Mouse (Mus musculus) brown adipose tissue, adult 24 weeks (tissue): ENCODE data around the gene Gm10271. TPM values are rescaled to one million over a fixed set of nuclear protein-coding genes. Genes with fewer than 3 reads are reported as not detected.

Experiments
- H3K27ac ChIP-seq: fragments of 200-500 bp; replicated peaks from 2 replicates; pipeline ENCODE4 v1.5.1; 2012; ENCODE audit warnings: low read depth, mild to moderate bottlenecking, low read length
- H3K4me1 ChIP-seq: fragments of 200-500 bp; 2 replicates; pipeline ENCODE4 v1.6.1; 2012; ENCODE audit warnings: low read length, mixed read lengths; ENCODE audit not compliant: control insufficient read depth, insufficient read depth, insufficient read length
- H3K4me3 ChIP-seq: fragments of 200-500 bp; 2 replicates; pipeline ENCODE4 v1.5.1; 2012; ENCODE audit warnings: low read depth, mild to moderate bottlenecking, low read length, moderate library complexity; ENCODE audit not compliant: insufficient read depth
- polyA plus RNA-seq: library from polyadenylated mRNA; stranded (reverse); fragments of >200 nt; gene quantifications from 2 replicates; pipeline ENCODE4 v1.2.4, GENCODE M21; 2012; ENCODE audit not compliant: missing spikeins, insufficient read depth, insufficient read length

Gene Gm10271
- polyA plus RNA-seq, 1 experiment: not detected

DNA sequence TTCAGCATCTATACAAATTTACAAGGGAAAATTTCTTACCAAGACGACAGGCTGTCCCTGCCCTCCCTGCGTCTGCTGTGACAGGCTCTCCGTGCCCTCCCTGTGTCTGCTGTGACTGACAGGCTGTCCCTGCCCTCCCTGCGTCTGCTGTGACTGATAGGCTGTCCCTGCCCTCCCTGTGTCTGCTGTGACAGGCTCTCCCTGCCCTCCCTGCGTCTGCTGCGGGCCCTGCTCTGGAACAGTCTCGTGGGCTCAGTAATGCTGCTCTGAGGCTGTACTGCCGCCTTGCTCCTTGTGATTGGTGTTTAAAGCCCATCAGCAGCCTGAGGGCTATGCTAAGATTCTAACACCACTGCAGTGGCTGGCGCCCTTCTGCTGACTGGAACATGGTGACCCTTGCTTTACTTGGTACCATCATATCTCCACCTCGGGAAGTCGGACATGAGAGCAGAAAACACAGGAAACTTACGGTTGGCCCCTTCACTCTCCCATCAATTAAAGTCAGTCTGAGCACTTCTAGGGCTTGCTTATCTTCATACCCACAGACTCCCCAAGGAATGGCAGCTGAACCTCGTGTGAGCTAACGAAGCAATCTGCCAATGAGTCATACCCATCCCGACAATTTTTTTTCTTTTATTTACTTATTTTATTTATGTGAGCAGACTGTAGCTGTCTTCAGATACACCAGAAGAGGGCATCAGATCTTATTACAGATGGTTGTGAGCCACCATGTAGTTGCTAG lies 63.3 kb downstream of the Gm10271 start:
- H3K27ac ChIP-seq: no peak overlapping the region
- no peak overlapping the region for H3K4me3 ChIP-seq
- no peaks in the 10 kb centered on the region for H3K4me1 ChIP-seq

Other genes starting within 250 kb of the Gm10271 start
- gene Myrfl, start 75.7 kb downstream of the Gm10271 start, polyA plus RNA-seq: not detected in 2 replicates
- 26.0 and 30.4 TPM in 2 replicates for gene Rab3ip, start 21.8 kb downstream of the Gm10271 start, polyA plus RNA-seq
- gene Best3, start 13.7 kb upstream of the Gm10271 start, polyA plus RNA-seq: not detected in 2 replicates
- not detected in 2 replicates for gene Lrrc10, start 72.7 kb upstream of the Gm10271 start, polyA plus RNA-seq
- 141 and 156 TPM in 2 replicates for gene Cct2, start 91.2 kb upstream of the Gm10271 start, polyA plus RNA-seq
- gene Frs2, start 175.9 kb upstream of the Gm10271 start, polyA plus RNA-seq: 9.1 and 10.5 TPM in 2 replicates